Mouse (Mus musculus) thymus, postnatal 25 days (tissue): ENCODE measurements at regions not wholly inside any gene's neighbourhood (a gene's known extent, or its start where the extent isn't known, plus 50 kb on each side); places are given as distances from the start of the nearest gene placed in this dataset.

Experiments used
- DNase-seq: peaks from one replicate; pipeline ENCODE4 v3.0.0; 2022

GRCm38 (mm10) chr6:147833501-147833900, 213.6 kb upstream of the Far2 start:
- no peak for DNase-seq

- no peak for DNase-seq
Measured at GRCm38 (mm10) chr6:147838846-147839245, 208.2 kb upstream of the Far2 start.

- no peak for DNase-seq
Measured at GRCm38 (mm10) chr6:147849988-147850387, 197.1 kb upstream of the Far2 start.

DNA sequence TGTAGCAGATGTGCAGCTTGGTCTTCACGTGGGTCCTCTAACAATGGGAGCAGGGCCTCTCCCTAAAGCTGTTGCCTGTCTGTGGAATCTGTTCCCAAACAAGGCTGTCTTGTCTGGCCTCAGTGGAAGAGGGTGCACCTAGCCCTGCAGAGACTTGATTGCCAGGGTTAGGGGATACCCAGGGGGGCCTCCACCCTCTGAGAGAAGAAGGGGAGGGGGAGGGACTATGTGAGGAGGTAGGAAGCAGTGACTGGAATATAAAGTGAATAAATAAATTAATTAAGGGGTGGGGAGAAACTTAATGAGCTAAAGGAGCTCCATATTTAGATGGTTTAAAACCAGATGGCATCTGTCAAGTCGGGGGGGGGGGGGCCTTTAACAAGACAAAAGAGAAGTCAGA, 185.9 kb upstream of the Far2 start:
- DNase-seq = no peak

- no peak for DNase-seq
Measured at GRCm38 (mm10) chr6:147871033-147871432, 176.0 kb upstream of the Far2 start.

DNA sequence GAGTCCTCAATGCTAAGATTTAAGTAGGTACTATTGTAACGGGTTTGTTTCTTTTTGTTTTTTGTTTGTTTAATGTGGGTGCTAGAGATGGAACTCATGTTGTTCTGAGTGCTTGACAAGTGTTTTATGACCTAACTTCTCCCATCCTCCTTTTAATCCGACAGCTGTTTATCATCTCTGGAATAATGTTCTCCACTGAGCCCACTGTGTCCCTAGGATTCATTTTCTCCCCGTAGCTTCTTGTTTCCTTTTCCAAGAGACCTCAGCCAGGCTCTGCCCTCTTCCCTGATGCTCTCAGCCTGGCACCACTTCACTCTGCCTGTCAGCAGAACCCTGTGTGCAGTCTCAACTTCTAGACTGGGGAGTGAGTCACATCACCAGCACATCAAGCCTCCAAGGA, 173.9 kb upstream of the Far2 start:
- no peak for DNase-seq

DNA sequence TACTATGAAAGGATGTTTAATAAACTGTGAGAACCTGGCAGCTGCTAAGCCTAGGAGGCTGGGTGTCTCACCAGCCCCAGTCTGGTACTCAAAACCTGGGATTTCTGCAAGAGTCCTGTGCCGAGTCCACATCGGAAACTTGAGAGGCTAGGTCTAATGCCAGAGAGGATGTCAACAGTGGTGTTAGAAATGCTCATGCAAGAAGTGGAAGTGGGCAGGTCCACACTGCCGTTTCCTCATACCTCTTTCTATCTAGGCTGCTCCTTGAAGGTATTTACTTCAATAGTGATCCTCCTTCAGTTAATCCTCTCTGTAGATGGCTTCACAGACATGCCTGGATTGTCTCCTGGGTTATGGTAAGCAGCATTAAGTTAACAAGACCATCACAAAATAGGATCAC, 168.6 kb upstream of the Far2 start:
- DNase-seq = no peak

- no peak for DNase-seq
Measured at GRCm38 (mm10) chr6:147885902-147886301, 161.2 kb upstream of the Far2 start.

DNA sequence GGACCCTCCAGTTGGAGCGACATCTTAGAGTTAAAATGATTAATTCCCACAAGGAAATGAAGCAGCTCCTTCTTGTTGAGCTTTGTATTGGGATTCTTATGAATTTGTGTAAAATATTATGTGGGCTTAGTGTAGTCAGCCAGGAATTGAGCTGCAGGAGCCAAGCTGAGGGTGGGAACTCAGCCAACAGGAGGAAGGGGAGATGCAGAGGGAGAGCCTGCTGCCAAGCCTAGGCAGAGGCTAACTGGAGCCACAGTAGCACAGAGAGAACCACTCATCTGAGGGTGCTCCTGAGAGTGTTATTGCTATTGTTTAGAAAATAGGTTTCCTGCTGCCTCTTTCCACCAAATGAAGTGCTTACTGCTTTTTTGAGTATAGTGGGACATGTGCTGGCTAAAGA, 127.4 kb upstream of the Far2 start:
- DNase-seq = no peak

- DNase-seq = no peak
Measured at GRCm38 (mm10) chr6:147921091-147921490, 126.0 kb upstream of the Far2 start.

GRCm38 (mm10) chr6:147922506-147922905, 124.6 kb upstream of the Far2 start:
- DNase-seq = no peak

DNA sequence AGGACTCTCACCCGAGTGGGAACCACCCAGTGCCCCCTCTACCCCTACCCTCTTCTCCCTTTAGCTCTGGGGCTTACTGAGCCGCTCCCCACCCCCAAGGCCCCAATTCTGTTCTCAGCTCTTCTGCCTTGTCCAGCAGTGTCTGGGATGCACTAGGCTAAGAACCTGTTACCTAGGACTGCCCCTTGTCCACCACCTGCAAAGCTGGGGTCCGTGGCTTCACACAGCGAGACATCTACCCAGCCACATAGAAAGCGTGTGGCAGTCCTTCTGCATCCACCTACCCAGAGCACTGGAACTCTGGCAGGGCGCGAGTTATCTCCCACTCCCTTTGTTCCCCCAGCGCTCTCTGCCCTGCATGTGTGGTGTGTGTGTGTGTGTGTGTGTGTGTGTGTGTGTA, 123.8 kb upstream of the Far2 start:
- DNase-seq = no peak

GRCm38 (mm10) chr6:147928951-147929350, 118.1 kb upstream of the Far2 start:
- DNase-seq = no peak

DNA sequence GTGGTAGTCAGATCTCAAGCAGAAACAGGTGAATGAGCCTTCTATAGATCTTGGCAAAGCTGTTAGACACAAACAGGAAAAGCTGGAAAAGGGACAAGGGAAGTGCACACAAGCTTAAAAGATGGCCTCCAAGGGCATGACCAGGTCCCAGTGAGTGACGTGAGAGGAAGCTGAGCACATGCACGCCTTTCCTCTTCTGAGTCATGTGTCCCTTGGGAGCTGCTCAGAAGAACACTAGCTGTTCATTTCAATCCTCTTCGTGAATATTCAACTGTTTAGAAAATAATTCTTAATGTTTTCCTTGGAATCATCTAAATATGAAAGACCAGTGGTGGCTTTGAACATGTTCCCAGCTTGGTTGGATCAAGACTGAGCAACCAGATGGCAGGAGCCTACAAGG, 103.0 kb upstream of the Far2 start:
- DNase-seq = no peak

- no peak for DNase-seq
Measured at GRCm38 (mm10) chr6:147944940-147945676, 102.0 kb upstream of the Far2 start.

GRCm38 (mm10) chr6:147947997-147948396, 99.1 kb upstream of the Far2 start:
- DNase-seq = no peak

GRCm38 (mm10) chr6:147951642-147952041, 95.4 kb upstream of the Far2 start:
- DNase-seq = no peak

DNA sequence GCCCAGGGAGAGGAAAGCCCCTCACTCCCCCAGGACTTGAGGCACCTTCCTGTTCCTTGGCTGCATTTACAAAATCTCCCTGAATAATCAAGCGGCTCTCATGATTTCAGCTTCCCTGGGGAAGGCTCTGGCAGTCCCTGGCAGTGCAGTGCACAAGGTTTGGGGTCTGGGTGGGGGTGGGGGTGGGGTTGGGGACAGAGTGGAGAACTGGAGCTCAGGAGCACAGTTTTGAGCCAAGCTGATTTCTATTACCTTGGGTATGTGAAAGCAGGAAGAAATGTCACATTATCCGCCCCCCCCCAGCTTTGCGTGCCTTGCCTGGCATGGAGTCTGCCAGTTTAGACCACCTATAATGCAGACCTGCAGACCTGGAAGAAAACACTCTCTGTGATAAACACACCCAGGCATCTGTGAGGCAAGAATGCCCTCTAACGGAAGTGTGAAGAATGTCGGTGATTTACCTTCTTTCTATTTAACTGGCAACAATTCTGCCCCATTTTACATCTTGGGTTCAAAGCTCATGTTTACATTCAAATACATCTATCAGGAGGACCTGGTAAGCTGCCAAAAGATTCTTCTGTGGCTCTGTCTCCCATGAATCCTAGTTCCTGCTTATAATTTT, 93.9 kb upstream of the Far2 start:
- DNase-seq = no peak

DNA sequence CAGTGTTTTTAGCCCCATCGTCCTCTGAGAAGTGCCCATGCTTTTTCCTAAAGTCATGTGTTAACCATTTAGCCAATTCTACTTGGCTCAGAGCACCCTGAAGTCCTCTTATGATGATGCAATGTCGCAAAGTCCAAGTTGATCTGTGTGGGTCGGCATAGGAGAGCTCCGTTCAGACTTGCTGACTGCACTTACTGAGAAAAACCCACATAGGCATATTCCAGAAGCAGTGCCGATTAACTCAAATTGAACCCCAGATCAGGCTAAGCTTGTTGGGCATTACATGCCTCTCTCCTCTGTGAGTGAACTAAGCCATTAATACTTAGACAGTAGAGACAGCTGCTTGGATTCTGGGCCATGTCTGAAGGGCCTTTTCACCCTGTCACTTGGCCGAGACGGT, 93.3 kb upstream of the Far2 start:
- DNase-seq = no peak

DNA sequence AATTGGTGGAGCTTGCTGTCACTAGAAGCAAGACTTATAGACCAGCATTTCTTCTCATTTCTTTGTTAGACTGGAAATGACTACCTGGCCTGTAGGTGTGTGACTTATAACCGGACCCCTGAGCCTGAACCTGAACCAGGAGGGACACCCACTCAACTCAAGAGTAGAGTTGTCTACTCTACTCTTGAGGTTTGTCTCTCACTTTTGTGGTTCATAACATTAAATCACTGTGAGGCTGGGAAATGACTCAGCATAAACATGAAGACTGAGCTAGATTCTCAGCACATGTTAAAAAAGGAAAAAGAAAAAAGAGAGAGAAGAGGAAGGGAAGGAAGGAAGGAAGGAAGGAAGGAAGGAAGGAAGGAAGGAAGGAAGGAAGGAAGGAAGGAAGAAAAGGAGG, 92.8 kb upstream of the Far2 start:
- DNase-seq = no peak

DNA sequence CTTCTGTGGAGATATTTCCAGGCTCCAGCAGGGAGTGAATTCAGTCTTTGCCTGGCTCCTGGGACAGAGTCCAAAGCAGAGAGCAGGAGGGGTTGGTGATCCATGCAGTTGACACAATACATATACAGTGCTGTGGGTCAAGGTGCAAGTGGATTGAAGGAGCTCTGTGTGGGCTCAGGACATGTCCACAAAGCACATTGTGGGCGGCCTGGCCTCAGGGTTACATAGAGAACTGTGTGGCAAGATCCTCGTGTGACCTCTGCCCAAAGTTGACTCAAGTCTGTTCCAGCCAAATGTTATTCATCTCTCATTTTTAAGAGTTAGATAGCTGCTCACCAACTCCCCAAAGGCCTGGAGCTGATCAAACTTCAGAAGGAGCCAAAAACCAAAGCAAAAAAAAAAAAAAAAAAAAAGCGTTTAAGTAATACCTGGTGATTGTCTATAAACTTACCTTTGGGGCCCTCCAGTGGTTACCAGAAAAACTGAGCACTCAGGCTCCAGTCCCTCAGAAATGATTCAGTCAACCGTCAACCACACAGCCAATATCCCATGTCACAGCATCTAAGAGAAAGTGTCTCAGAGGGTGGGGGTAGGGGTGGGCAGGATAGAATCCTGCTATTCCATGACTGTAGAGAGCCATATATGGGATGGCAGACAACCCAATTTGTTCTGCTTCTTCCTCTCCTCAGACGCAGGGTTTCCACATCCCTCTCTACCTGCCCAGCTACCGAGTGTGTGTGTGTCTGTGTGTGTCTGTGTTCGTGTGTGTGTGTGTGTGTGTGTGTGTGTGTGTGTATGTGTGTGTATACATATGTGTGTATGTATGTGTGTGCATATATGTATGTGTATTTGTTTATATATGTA, 91.9 kb upstream of the Far2 start:
- DNase-seq = no peak

DNA sequence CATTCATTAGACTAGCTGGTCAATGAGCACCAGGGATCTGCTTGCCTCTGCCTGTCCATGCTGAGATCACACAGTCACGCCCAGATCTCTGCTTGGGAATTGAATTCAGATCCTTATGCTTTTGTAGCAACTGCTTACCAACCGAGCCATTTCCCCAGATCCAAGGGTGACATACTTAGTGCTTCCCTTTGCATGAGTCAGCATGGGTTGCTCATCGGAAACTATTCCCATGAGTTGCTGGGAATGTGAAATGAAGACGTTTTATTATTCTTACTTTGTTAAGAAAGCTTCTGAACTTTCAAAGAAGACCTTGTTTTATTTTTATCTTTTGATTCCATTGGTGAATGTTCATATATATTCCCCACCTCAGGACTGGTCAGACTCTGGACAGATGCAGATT, 82.3 kb upstream of the Far2 start:
- DNase-seq = no peak

- no peak for DNase-seq
Measured at GRCm38 (mm10) chr6:147970162-147970608, 76.9 kb upstream of the Far2 start.

- DNase-seq = no peak
Measured at GRCm38 (mm10) chr6:147972552-147972951, 74.5 kb upstream of the Far2 start.
